Mouse (Mus musculus) right cerebral cortex, postnatal 14 days (tissue): ENCODE measurements at regions not wholly inside any gene's neighbourhood (a gene's known extent, or its start where the extent isn't known, plus 50 kb on each side); places are given as distances from the start of the nearest gene placed in this dataset.

Experiments
- DNase-seq: peaks from one replicate; pipeline ENCODE4 v3.0.0; 2022

DNA sequence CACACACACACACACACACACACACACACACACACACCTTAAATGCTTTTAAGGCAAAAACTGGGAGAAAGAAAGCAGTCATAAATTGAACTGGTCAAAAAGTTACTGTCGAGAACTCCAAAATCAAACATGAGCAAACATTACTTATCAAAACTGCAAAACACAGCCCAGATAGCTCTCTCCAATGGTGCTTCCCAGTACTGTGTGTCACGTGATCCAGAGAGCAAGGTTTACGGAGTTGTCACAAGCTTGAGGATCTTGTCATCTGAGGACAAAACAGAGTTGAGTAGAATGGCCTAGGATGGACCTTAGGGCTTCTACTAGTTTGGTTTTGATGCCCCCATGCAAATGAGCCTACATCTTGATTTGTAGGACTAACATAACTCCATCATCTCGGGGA, 102.3 kb upstream of the Bcl6 start:
- no peak for DNase-seq

- no peak for DNase-seq
Observed at GRCm38 (mm10) chr16:24089840-24090762, 101.4 kb upstream of the Bcl6 start.

GRCm38 (mm10) chr16:24083966-24084365, 95.3 kb upstream of the Bcl6 start:
- DNase-seq: no peak

DNA sequence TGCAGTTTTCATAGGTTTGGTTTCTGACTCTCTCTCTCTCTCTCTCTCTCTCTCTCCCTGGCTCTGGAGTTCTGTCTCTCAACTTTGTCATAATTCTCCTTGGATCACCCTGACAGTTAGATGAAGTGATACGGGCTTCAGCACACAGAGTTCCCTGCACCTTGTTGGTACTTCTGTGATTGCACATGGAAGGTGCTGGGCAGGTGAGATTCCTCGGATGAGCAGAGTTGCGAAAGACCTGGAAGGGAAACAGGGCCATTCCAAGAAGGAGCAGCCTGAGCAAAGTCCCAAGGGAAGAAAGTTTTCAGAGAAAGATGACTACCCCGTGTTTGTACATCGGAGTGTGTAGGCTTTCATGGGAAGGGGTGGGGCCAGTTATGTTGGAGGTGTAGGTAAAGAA, 91.8 kb upstream of the Bcl6 start:
- DNase-seq: no peak

- DNase-seq: no peak
Observed at GRCm38 (mm10) chr16:24078622-24079021, 90.0 kb upstream of the Bcl6 start.

- DNase-seq: no peak
Observed at GRCm38 (mm10) chr16:24077428-24077827, 88.8 kb upstream of the Bcl6 start.

- no peak for DNase-seq
Observed at GRCm38 (mm10) chr16:24076799-24077136, 88.1 kb upstream of the Bcl6 start.

GRCm38 (mm10) chr16:24076109-24076798, 87.6 kb upstream of the Bcl6 start:
- DNase-seq: no peak

DNA sequence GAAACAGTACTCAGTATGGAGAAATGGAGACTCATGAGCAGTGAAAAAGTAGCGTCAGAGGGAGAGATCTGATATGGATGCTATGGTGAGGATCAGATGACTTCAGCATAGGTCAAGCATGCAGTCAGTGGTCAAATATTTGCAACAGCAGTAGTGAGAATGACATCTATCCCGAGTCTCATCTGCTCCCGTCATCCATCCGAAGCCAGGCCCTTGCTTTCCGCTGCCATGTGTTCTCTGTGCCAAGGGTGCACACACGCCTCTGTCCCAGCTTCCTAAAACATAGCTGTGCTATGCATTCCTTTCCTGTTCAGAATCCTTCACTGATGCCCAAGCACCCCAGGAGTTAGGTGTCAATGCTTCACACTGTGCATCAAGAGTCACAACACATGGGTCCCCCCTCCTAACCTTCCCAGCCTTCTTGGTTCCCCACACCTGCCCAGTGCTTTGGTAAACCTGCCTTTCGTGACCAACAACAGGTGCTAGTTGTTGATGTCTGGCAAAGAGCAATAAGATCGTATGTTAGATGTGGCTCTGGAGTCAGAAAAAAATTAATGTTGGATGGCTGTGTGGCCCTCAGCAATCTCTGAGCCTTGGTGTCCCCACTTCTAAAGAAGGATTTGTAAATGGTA, 85.1 kb upstream of the Bcl6 start:
- DNase-seq: no peak

- DNase-seq: no peak
Observed at GRCm38 (mm10) chr16:24073065-24073464, 84.4 kb upstream of the Bcl6 start.

GRCm38 (mm10) chr16:24069411-24069810, 80.8 kb upstream of the Bcl6 start:
- DNase-seq: no peak

DNA sequence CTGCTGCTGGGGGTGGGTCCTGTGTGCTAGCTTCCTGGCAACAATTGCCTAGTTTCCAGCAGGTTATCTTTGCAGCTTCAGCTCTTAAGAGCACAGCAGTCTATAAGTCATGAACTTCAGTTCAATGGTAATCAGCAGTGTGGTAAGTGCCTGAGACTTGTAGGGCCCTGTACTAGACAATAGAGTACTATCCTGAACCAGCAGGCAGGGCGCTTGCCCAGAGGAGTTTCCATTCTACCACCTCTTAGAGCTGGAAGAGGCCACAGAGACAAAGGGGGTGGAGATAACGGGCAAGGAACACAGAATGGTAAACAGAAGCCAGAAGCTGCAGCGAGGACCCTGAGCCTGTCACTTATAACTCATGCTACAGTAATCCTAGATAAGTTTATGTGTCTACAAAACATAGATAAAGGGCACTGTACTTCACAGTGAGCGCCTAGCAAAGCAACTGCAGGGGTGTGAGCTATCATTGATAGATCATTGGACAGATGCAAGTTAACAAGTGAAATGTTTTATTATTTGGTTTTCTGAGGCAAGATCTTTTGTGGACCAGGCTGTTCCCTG, 79.7 kb upstream of the Bcl6 start:
- DNase-seq: no peak

- DNase-seq: no peak
Observed at GRCm38 (mm10) chr16:24062314-24062713, 73.7 kb upstream of the Bcl6 start.

GRCm38 (mm10) chr16:24061496-24061895, 72.8 kb upstream of the Bcl6 start:
- DNase-seq: no peak

GRCm38 (mm10) chr16:24059090-24059600, 70.5 kb upstream of the Bcl6 start:
- no peak for DNase-seq

DNA sequence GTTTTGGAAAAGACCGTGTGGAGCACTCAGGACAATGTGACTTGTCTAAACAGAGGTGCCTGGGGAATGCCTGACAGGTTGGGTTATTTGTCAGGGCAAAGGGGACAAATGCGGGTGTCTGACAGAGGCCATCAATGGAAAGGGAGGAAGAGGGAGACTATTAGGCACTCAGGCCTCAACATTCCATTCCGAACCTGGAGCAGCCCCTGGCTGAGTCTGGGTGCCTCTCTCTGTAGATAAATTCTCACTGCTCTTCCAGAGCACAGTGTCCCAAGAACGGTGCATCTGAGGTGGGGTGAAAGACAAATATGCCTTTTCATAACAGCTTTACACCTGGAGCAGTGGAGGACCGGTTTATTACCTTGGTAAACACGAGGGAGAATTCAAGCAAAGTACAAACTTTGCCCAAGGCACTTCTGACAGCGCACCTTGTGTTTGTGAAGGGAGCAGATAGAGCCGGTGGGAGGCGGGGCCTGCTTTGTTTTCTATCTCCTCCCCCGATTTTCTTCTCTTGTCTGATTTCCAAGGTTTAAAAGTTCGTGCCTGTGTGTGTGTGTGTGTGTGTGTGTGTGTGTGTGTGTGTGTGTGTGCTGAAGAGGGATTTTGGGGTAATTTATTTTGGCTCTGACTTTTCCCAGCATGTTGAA, 68.4 kb upstream of the Bcl6 start:
- no peak for DNase-seq

- no peak for DNase-seq
Observed at GRCm38 (mm10) chr16:24056123-24056884, 67.7 kb upstream of the Bcl6 start.

GRCm38 (mm10) chr16:24054293-24054692, 65.6 kb upstream of the Bcl6 start:
- DNase-seq: no peak

DNA sequence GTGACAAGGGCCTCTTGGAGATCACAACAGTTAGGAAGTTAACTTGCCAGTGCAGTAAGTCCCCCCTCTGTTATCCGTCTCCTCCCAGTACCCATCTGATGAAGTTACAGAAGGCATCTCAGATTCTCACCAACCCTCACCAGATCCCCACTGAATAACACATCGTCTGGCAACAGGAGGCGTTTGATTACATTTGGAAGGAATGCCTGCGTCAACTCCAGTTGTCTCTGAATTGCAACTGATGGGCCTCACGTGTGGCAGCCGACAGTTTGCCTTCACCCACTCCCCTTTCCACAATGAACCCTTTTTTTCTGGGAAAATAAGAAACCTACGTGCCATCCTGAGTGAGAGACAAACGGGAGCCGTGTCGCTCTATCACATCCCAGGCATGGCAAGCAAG, 64.8 kb upstream of the Bcl6 start:
- DNase-seq: no peak

DNA sequence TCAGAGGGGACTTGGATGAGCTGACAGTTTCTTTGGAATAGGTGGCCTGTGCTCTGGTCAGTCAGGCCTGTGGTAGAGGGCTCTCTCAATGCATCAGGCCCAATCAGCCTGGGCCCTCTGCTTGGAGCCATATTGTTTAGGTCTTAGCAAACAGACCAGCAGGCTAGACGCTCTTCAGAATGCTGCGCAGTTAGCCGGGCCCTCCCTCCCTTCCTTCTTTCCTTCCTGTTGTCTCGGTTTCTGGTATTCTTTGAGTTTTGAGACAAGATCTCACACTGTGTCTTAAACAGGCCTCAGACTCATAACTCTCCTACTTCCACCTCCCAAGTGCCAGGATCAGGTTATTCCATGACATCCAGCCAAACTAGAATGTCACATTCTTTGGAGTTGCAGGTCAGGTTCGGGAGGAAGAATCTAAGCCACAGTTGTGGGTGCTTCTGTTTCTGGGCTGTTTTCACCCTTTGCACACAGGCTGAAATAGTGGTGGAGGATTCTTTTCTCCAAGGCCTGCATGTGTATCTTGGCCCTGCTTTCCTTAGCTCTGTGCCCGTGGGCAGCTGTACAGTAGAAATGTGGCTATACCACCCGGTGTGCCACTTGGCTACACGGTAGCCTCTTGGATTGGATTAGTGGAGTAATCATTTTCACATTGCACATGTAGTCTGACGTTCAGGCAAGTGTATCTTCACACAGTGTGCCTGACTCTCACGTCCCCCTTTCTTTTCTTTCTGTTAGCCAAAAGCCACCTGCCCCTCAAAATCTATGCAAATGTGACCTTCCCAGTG, 62.4 kb upstream of the Bcl6 start:
- DNase-seq: no peak

DNA sequence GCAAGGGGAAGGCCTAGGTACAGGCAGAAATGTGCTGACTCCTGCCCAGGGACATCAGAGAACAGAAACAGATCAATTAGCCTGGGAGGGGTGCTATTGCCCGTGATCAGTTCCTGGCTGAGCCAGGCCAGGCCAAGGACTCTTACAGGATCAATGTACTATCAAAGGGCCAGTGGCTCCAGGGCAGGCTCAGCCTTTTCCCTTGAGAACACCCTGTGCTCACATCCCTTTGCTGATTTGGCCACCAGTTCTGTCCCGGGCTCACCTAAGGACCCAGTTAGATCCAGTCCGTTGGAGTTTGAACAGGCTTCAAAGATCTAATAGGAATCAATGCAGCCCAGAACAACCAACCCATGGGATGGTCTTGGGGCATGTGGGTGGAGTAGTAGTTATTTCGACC, 55.1 kb upstream of the Bcl6 start:
- DNase-seq: no peak
